Mouse (Mus musculus) cerebellum, adult 2 months (tissue): ENCODE measurements at regions not wholly inside any gene's neighbourhood (a gene's known extent, or its start where the extent isn't known, plus 50 kb on each side); places are given as distances from the start of the nearest gene placed in this dataset.

Experiments
- CTCF ChIP-seq: fragments of 200-500 bp; IDR thresholded peaks from 2 replicates; pipeline ENCODE4 v1.5.1; 2011; ENCODE audit warnings: low read depth, mild to moderate bottlenecking, control low read depth, low read length, moderate library complexity, borderline replicate concordance; ENCODE audit not compliant: insufficient read depth
- POLR2A ChIP-seq: fragments of 200-500 bp; IDR thresholded peaks from 2 replicates; pipeline ENCODE4 v1.6.1; 2011; ENCODE audit warnings: low read length, control low read depth, borderline replicate concordance; ENCODE audit not compliant: insufficient read depth

GRCm38 (mm10) chr14:45824601-45825000 is 166.7 kb upstream of the Ddhd1 start:
- TF ChIP-seq CTCF (no peak), POLR2A (no peak)
